Mouse (Mus musculus) forebrain, embryonic 11.5 days (tissue): ENCODE measurements around the gene Tmem218. TPM values are rescaled to one million over a fixed set of nuclear protein-coding genes. Genes with fewer than 3 reads are reported as not detected.
A peak's percentile ranks its signal among the peaks of the same experiment; 100 is the strongest.

Experiments used
- ATAC-seq: fragments of 200-750 bp; cut with Nextera tagmentation; replicated peaks from 2 replicates; pipeline ENCODE4 v1.8.0; 2017; ENCODE audit warnings: moderate TSS enrichment; ENCODE audit not compliant: low FRiP score
- DNase-seq: peaks from one replicate; pipeline ENCODE4 v3.0.0-alpha.2; 2017; ENCODE audit warnings: low spot score
- H3K27ac ChIP-seq: fragments of 300-500 bp; sonication (generic); 2 replicates; pipeline ENCODE4 v1.5.1; 2014; ENCODE audit warnings: low read depth, low read length
- H3K27me3 ChIP-seq: fragments of 300-500 bp; sonication (generic); 2 replicates; pipeline ENCODE4 v1.6.1; 2014; ENCODE audit warnings: mild to moderate bottlenecking, low read length, mixed read lengths; ENCODE audit not compliant: control insufficient read depth, insufficient read depth
- H3K36me3 ChIP-seq: fragments of 300-500 bp; sonication (generic); 2 replicates; pipeline ENCODE4 v1.6.1; 2014; ENCODE audit warnings: mild to moderate bottlenecking, low read length, moderate library complexity, mixed read lengths; ENCODE audit not compliant: control insufficient read depth, insufficient read depth
- H3K4me1 ChIP-seq: fragments of 300-500 bp; sonication (generic); replicated peaks from 2 replicates; pipeline ENCODE4 v1.6.1; 2014; ENCODE audit warnings: low read length, mixed read lengths; ENCODE audit not compliant: control insufficient read depth, insufficient read depth
- H3K4me2 ChIP-seq: fragments of 300-500 bp; sonication (generic); 2 replicates; pipeline ENCODE4 v1.6.1; 2014; ENCODE audit warnings: low read depth, mild to moderate bottlenecking, low read length, moderate library complexity, mixed read lengths; ENCODE audit not compliant: severe bottlenecking
- H3K4me3 ChIP-seq: fragments of 300-500 bp; sonication (generic); 2 replicates; pipeline ENCODE4 v1.5.1; 2014; ENCODE audit warnings: low read depth, low read length
- H3K9ac ChIP-seq: fragments of 300-500 bp; sonication (generic); 2 replicates; pipeline ENCODE4 v1.6.1; 2014; ENCODE audit warnings: low read length
- H3K9me3 ChIP-seq: fragments of 300-500 bp; sonication (generic); 2 replicates; pipeline ENCODE4 v1.6.1; 2016; ENCODE audit warnings: low read length, mixed read lengths; ENCODE audit not compliant: control insufficient read depth
- WGBS: fragments of 180-500 bp; shearing (Covaris S2); extraction: QIAGEN DNeasy Blood & Tissue Kit; methylation state at CpG from one replicate; pipeline ENCODE4 v1.1.7; 2014; 5-methylcytosine and 5-hydroxymethylcytosine counted together
- polyA plus RNA-seq: library from polyadenylated mRNA; unstranded; fragments of >200 nt; fragmentation: Nextera tagmentation; extraction: Ambion mirVana; gene quantifications from 2 replicates; pipeline ENCODE4 v1.2.1, GENCODE M21; 2014

The Tmem218 gene
- 13.9 and 16.2 TPM in 2 replicates for polyA plus RNA-seq

- H3K4me3 ChIP-seq, result peak within 1 kb of the TSS; percentile 64
- H3K36me3 ChIP-seq, result no peaks in the 10 kb centered on the region
- DNase-seq (peak; percentile 96), ATAC-seq (peak; percentile 100)
- WGBS, result under 1% methylated on average over 21 of the region's 21 CpGs
- H3K27me3 ChIP-seq, result no peaks in the 10 kb centered on the region
- H3K4me2 ChIP-seq, result peak within 1 kb of the TSS; percentile 67
- peak within 1 kb of the TSS; percentile 83 for H3K9ac ChIP-seq
- H3K9me3 ChIP-seq, result no peaks in the 10 kb centered on the region
- H3K27ac ChIP-seq, result peak within 1 kb of the TSS; percentile 69
- H3K4me1 ChIP-seq, result peaks cover 6% of the 10 kb centered on the region
Measured at GRCm38 (mm10) chr9:37207929-37208411, at the start of gene Tmem218. Gene Tmem218 (plus strand): TSS chr9:37208223.

GRCm38 (mm10) chr9:37160686-37161085 is 47.3 kb upstream of the Tmem218 start:
- no peak for DNase-seq

GRCm38 (mm10) chr9:37166899-37167298 is 41.1 kb upstream of the Tmem218 start:
- no peaks in the 10 kb centered on the region for H3K36me3 ChIP-seq
- H3K9me3 ChIP-seq, result no peaks in the 10 kb centered on the region
- H3K4me1 ChIP-seq, result no peaks in the 10 kb centered on the region
- no peaks in the 10 kb centered on the region for H3K27me3 ChIP-seq
- ATAC-seq (no peak), DNase-seq (no peak)
- 74% methylated on average over 2 of the region's 2 CpGs for WGBS
- no peak overlapping the region for H3K9ac ChIP-seq
- H3K4me3 ChIP-seq, result no peak overlapping the region
- no peak overlapping the region for H3K27ac ChIP-seq
- H3K4me2 ChIP-seq, result no peak overlapping the region

More at GRCm38 (mm10) chr9:37160686-37161085, 47.3 kb upstream of the Tmem218 start:
- H3K27me3 ChIP-seq, result no peaks in the 10 kb centered on the region
- no peak overlapping the region for H3K4me3 ChIP-seq
- no peak overlapping the region for H3K4me2 ChIP-seq
- 0 out of 2 replicates have a peak, but pooled peaks cover 2% of the 10 kb centered on the region for H3K4me1 ChIP-seq
- no peak overlapping the region for H3K27ac ChIP-seq
- H3K9ac ChIP-seq, result no peak overlapping the region
- H3K36me3 ChIP-seq, result no peaks in the 10 kb centered on the region
- no peak for ATAC-seq
- H3K9me3 ChIP-seq, result no peaks in the 10 kb centered on the region
- 94% methylated on average over 2 of the region's 2 CpGs for WGBS

GRCm38 (mm10) chr9:37173376-37173775 is 34.6 kb upstream of the Tmem218 start:
- 66% methylated on average over 5 of the region's 5 CpGs for WGBS
- Histone ChIP-seq H3K9me3 (no peaks in the 10 kb centered on the region), H3K27me3 (no peaks in the 10 kb centered on the region), H3K4me2 (no peak overlapping the region), H3K9ac (no peak overlapping the region), H3K27ac (no peak overlapping the region), H3K4me3 (no peak overlapping the region), H3K36me3 (no peaks in the 10 kb centered on the region), H3K4me1 (peaks cover 6% of the 10 kb centered on the region; the same call in 1 of the 2 replicates)
- ATAC-seq (no peak), DNase-seq (no peak)

- DNase-seq (no peak), ATAC-seq (no peak)
- no peaks in the 10 kb centered on the region for H3K9me3 ChIP-seq
- H3K36me3 ChIP-seq, result no peaks in the 10 kb centered on the region
- no peak overlapping the region for H3K4me2 ChIP-seq
- H3K27me3 ChIP-seq, result no peaks in the 10 kb centered on the region
- peaks cover 6% of the 10 kb centered on the region; the same call in 1 of the 2 replicates for H3K4me1 ChIP-seq
- H3K4me3 ChIP-seq, result no peak overlapping the region
- H3K27ac ChIP-seq, result no peak overlapping the region
- H3K9ac ChIP-seq, result no peak overlapping the region
- 79% methylated on average over 3 of the region's 3 CpGs for WGBS
Measured at GRCm38 (mm10) chr9:37176002-37176401, 32.0 kb upstream of the Tmem218 start.

GRCm38 (mm10) chr9:37177107-37177506 is 30.9 kb upstream of the Tmem218 start:
- Histone ChIP-seq H3K4me3 (no peak overlapping the region), H3K36me3 (no peaks in the 10 kb centered on the region), H3K4me2 (peak overlapping the region; percentile 12; the same call in 1 of the 2 replicates), H3K9me3 (no peaks in the 10 kb centered on the region), H3K27ac (no peak overlapping the region), H3K4me1 (peaks cover 9% of the 10 kb centered on the region; the same call in 1 of the 2 replicates), H3K27me3 (no peaks in the 10 kb centered on the region), H3K9ac (peak overlapping the region; percentile 35; the same call in 1 of the 2 replicates)
- ATAC-seq (peak; percentile 87), DNase-seq (peak; percentile 86)
- WGBS, result 2% methylated on average over 5 of the region's 5 CpGs

GRCm38 (mm10) chr9:37177551-37177950 is 30.5 kb upstream of the Tmem218 start:
- ATAC-seq (peak; percentile 42; the same call in 1 of the 2 replicates), DNase-seq (no peak)
- Histone ChIP-seq H3K36me3 (no peaks in the 10 kb centered on the region), H3K4me2 (peak overlapping the region; percentile 12; the same call in 1 of the 2 replicates), H3K9me3 (no peaks in the 10 kb centered on the region), H3K27ac (no peak overlapping the region), H3K9ac (peak overlapping the region; percentile 35; the same call in 1 of the 2 replicates), H3K4me3 (no peak overlapping the region), H3K4me1 (peaks cover 9% of the 10 kb centered on the region; the same call in 1 of the 2 replicates), H3K27me3 (no peaks in the 10 kb centered on the region)
- 40% methylated on average over 8 of the region's 8 CpGs for WGBS

- H3K36me3 ChIP-seq, result no peaks in the 10 kb centered on the region
- WGBS, result 10% methylated on average over 4 of the region's 4 CpGs
- peaks cover 9% of the 10 kb centered on the region; the same call in 1 of the 2 replicates for H3K4me1 ChIP-seq
- DNase-seq, result peak; percentile 65
- 0 out of 2 replicates have a peak overlapping the region, but pooled peaks have one; percentile 6 for H3K4me2 ChIP-seq
- peak; percentile 68 for ATAC-seq
- no peaks in the 10 kb centered on the region for H3K27me3 ChIP-seq
- peak overlapping the region; percentile 58 for H3K27ac ChIP-seq
- H3K9me3 ChIP-seq, result no peaks in the 10 kb centered on the region
- no peak overlapping the region; the same call in 1 of the 2 replicates for H3K9ac ChIP-seq
- H3K4me3 ChIP-seq, result no peak overlapping the region
Measured at GRCm38 (mm10) chr9:37178911-37179310, 29.1 kb upstream of the Tmem218 start.

GRCm38 (mm10) chr9:37179596-37179995 is 28.4 kb upstream of the Tmem218 start:
- Histone ChIP-seq H3K4me3 (no peak overlapping the region), H3K9me3 (no peaks in the 10 kb centered on the region), H3K27ac (peak overlapping the region; percentile 37; the same call in 1 of the 2 replicates), H3K36me3 (no peaks in the 10 kb centered on the region), H3K4me2 (no peak overlapping the region), H3K4me1 (peaks cover 9% of the 10 kb centered on the region; the same call in 1 of the 2 replicates), H3K27me3 (no peaks in the 10 kb centered on the region), H3K9ac (no peak overlapping the region)
- WGBS, result 86% methylated on average over 4 of the region's 4 CpGs
- DNase-seq (no peak), ATAC-seq (no peak)
